Mouse (Mus musculus): ENCODE results near the gene Elavl3. TPM values are rescaled to one million over a fixed set of nuclear protein-coding genes. Genes with fewer than 3 reads are reported as not detected.

The Elavl3 gene
- polyA plus RNA-seq (2012; rRNA removed), result 0.62 and 0.64 TPM in 2 replicates

DNA sequence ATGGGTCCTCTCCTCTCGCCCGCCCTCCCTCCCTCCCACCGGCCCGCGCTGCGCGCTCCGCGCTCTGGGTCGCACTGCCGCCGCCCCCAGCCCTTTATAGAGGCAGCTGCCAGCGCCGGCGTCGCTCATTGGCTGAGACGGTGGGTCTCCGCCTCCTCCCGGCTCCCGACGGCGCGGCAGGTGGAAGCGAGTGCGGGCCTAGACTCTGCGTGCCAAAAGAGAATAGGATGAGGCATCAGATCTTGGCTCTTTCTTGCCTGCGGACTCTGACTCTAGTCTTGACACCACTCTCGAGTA lies at the start of gene Elavl3:
Gene Elavl3 (minus strand): TSS at position 66 of the 297 bp plus-strand sequence.
- Histone ChIP-seq H3K27me3 (replicated peaks; ENCODE audit: control insufficient read depth, insufficient read depth, low read length) (peaks cover 4% of the 10 kb centered on the region), H3K27ac (ENCODE audit: insufficient read depth, low read depth, low read length) (no peak within 1 kb of the TSS), H3K4me1 (ENCODE audit: control insufficient read depth, insufficient read depth, low read length) (no peaks in the 10 kb centered on the region; the same call in 1 of the 2 replicates), H3K36me3 (ENCODE audit: control insufficient read depth, insufficient read depth, low read length) (no peaks in the 10 kb centered on the region), H3K4me3 (ENCODE audit: insufficient read depth, low read depth, low read length) (0 out of 2 replicates have a peak within 1 kb of the TSS, but pooled peaks have one; percentile 7)
- WGBS, result 3% methylated on average over 27 of the region's 28 CpGs
- TF ChIP-seq CTCF (conservative IDR thresholded peaks at IDR 0.05; ENCODE audit: insufficient read depth, insufficient read length, low read depth, low read length) (no peak), POLR2A (IDR thresholded peaks at IDR 0.05; ENCODE audit: low read depth, low read length) (no peak)
- DNase-seq, result no peak

DNA sequence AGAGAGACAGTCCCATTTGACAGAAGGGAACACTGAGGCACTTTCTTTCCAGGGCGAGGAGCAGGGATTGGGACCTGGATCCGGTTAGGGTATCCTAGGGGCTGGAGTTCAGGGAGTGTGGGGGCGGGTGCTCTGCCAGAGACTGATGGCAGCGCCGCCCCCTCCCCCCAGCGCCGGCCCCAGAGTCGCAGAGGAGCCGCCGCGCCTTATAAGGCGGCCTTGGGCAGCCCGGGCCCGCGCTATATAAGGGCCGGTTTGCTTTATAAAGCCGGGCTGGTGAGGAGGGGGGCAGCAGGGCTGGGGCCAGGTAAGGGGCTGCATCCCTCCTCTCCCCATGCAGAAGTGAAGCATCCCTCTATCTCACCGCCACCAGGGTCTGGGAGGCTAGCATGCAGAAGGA lies 48.1 kb upstream of the Elavl3 start:
- DNase-seq, result no peak
- Histone ChIP-seq H3K27ac (ENCODE audit: insufficient read depth, low read depth, low read length) (no peak overlapping the region), H3K4me3 (ENCODE audit: insufficient read depth, low read depth, low read length) (no peak overlapping the region), H3K27me3 (replicated peaks; ENCODE audit: control insufficient read depth, insufficient read depth, low read length) (0 out of 2 replicates have a peak, but pooled peaks cover 3% of the 10 kb centered on the region), H3K4me1 (ENCODE audit: control insufficient read depth, insufficient read depth, low read length) (no peaks in the 10 kb centered on the region; the same call in 1 of the 2 replicates), H3K36me3 (ENCODE audit: control insufficient read depth, insufficient read depth, low read length) (no peaks in the 10 kb centered on the region)
- 5% methylated on average over 18 of the region's 18 CpGs for WGBS
- TF ChIP-seq CTCF (conservative IDR thresholded peaks at IDR 0.05; ENCODE audit: insufficient read depth, insufficient read length, low read depth, low read length) (no peak), POLR2A (IDR thresholded peaks at IDR 0.05; ENCODE audit: low read depth, low read length) (no peak)

DNA sequence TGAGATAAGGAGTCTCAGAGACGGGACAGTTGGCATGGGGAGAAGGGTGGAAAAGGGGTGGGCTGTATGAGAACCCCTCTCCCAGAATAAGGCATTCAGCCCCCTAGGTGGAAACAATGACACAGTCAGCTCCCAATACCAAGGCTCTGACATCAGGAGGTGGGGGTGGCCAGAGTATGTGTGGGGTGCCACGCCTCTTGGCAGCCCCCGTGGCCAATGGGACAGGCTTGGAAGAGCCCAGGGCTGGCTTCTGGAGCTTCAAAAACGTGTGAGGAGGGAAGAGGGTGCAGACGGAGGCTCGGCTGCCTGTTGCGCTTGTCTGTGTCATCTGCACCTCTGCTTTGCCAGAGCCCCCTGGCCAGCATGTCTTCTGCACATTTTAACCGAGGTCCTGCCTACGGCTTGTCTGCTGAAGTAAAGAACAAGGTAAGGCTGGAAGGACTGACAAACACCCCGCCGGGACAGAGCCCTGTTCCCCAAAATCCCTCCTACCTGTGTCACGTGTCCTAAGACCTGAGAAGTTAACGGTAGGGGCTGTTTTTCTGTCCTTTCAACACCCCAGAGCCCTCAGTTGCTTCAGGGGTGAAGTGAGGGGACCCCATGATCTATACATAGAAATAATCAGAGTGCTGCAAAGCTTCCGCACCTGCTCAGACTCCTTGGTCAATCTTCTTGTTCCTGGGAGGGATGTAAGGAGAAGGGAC lies 47.3 kb upstream of the Elavl3 start, which contains the start of gene Cnn1:
Gene Cnn1 (plus strand): TSS at position 224 of the 704 bp plus-strand sequence.
- H3K4me1 ChIP-seq (ENCODE audit: control insufficient read depth, insufficient read depth, low read length), result no peaks in the 10 kb centered on the region; the same call in 1 of the 2 replicates
- H3K27me3 ChIP-seq (replicated peaks; ENCODE audit: control insufficient read depth, insufficient read depth, low read length), result 0 out of 2 replicates have a peak, but pooled peaks cover 3% of the 10 kb centered on the region
- no peak within 1 kb of the TSS for H3K4me3 ChIP-seq (ENCODE audit: insufficient read depth, low read depth, low read length)
- peak; percentile 6 for DNase-seq
- H3K27ac ChIP-seq (ENCODE audit: insufficient read depth, low read depth, low read length), result no peak within 1 kb of the TSS
- TF ChIP-seq CTCF (conservative IDR thresholded peaks at IDR 0.05; ENCODE audit: insufficient read depth, insufficient read length, low read depth, low read length), result no peak
- no peak for TF ChIP-seq POLR2A (IDR thresholded peaks at IDR 0.05; ENCODE audit: low read depth, low read length)
- H3K36me3 ChIP-seq (ENCODE audit: control insufficient read depth, insufficient read depth, low read length), result no peaks in the 10 kb centered on the region
- WGBS, result 10% methylated on average over 14 of the region's 14 CpGs

DNA sequence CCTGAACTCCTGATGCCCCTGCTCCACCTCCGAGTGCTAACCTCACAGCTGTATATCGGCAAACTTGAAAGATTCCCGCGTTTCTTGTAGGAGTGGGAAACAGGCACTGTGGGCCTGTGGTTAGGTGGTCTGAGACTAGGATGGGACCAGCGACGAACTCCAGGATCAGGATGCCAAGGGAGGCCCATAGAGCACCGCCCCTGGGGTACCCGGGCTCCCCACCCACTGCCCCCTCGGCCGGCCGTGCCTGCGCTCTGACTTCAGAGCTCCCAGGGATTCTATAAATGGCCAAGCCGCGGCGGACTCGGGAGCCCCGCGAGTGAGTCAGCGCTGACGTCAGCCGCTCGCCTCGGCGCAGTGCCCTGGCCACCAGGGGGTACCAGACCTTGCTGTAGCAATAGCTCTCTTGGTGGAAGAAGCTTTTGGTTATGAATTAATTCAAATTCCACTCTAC lies 44.1 kb upstream of the Elavl3 start:
- TF ChIP-seq POLR2A (IDR thresholded peaks at IDR 0.05; ENCODE audit: low read depth, low read length) (no peak), CTCF (conservative IDR thresholded peaks at IDR 0.05; ENCODE audit: insufficient read depth, insufficient read length, low read depth, low read length) (peak; percentile 76)
- H3K4me1 ChIP-seq (ENCODE audit: control insufficient read depth, insufficient read depth, low read length), result no peaks in the 10 kb centered on the region; the same call in 1 of the 2 replicates
- H3K27me3 ChIP-seq (replicated peaks; ENCODE audit: control insufficient read depth, insufficient read depth, low read length), result 0 out of 2 replicates have a peak, but pooled peaks cover 3% of the 10 kb centered on the region
- 1% methylated on average over 24 of the region's 24 CpGs for WGBS
- no peaks in the 10 kb centered on the region for H3K36me3 ChIP-seq (ENCODE audit: control insufficient read depth, insufficient read depth, low read length)
- H3K27ac ChIP-seq (ENCODE audit: insufficient read depth, low read depth, low read length), result no peak overlapping the region
- peak; percentile 85 for DNase-seq
- peak overlapping the region; percentile 18; the same call in 1 of the 2 replicates for H3K4me3 ChIP-seq (ENCODE audit: insufficient read depth, low read depth, low read length)

DNA sequence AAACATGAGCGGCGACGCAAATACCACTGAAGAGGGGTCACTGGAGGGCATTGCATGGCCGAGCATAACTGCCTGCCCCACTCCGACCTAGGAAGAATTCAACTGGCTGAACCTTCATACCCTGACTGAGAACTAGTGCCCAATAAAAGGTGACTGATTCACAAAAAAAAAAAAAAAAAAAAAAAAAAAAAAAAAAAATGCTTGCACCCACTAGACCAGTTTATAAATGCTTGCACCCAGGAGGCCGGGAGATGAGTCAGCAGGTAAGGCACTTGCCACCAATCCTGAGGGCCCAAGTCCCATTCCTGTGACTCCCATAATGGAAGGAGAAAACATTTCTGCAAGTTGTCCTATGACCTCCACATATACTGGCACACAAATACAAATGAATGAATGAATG lies 40.9 kb upstream of the Elavl3 start:
- no peaks in the 10 kb centered on the region; the same call in 1 of the 2 replicates for H3K4me1 ChIP-seq (ENCODE audit: control insufficient read depth, insufficient read depth, low read length)
- WGBS, result 35% methylated on average over 6 of the region's 6 CpGs
- no peak overlapping the region for H3K4me3 ChIP-seq (ENCODE audit: insufficient read depth, low read depth, low read length)
- no peak overlapping the region for H3K27ac ChIP-seq (ENCODE audit: insufficient read depth, low read depth, low read length)
- no peaks in the 10 kb centered on the region for H3K27me3 ChIP-seq (replicated peaks; ENCODE audit: control insufficient read depth, insufficient read depth, low read length)
- TF ChIP-seq POLR2A (IDR thresholded peaks at IDR 0.05; ENCODE audit: low read depth, low read length) (no peak), CTCF (conservative IDR thresholded peaks at IDR 0.05; ENCODE audit: insufficient read depth, insufficient read length, low read depth, low read length) (no peak)
- DNase-seq, result peak; percentile 14
- no peaks in the 10 kb centered on the region for H3K36me3 ChIP-seq (ENCODE audit: control insufficient read depth, insufficient read depth, low read length)

DNA sequence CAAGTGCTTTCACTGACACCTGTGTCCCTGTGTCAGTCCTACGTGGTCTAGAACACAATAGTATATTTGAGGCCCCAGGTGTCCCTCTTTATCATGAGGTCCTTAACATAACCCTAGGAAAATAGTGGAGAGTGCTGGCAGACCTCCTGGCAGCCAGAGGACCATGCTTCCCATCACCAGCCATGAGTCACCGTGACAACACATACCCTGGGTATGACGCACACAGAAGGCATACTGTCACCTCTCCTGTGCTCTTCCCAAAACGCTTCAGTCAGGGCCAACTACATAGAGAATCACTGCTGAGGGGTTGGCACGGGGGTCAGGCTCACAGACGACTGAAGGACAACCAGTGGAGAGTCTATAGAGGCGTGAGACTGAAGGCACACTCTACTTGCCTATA lies 38.2 kb upstream of the Elavl3 start:
- H3K27ac ChIP-seq (ENCODE audit: insufficient read depth, low read depth, low read length), result no peak overlapping the region
- 87% methylated on average over 7 of the region's 7 CpGs for WGBS
- TF ChIP-seq POLR2A (IDR thresholded peaks at IDR 0.05; ENCODE audit: low read depth, low read length), result no peak
- TF ChIP-seq CTCF (conservative IDR thresholded peaks at IDR 0.05; ENCODE audit: insufficient read depth, insufficient read length, low read depth, low read length), result no peak
- DNase-seq, result no peak
- H3K36me3 ChIP-seq (ENCODE audit: control insufficient read depth, insufficient read depth, low read length), result no peaks in the 10 kb centered on the region
- peaks cover 5% of the 10 kb centered on the region; the same call in 1 of the 2 replicates for H3K4me1 ChIP-seq (ENCODE audit: control insufficient read depth, insufficient read depth, low read length)
- H3K27me3 ChIP-seq (replicated peaks; ENCODE audit: control insufficient read depth, insufficient read depth, low read length), result no peaks in the 10 kb centered on the region
- no peak overlapping the region for H3K4me3 ChIP-seq (ENCODE audit: insufficient read depth, low read depth, low read length)

DNA sequence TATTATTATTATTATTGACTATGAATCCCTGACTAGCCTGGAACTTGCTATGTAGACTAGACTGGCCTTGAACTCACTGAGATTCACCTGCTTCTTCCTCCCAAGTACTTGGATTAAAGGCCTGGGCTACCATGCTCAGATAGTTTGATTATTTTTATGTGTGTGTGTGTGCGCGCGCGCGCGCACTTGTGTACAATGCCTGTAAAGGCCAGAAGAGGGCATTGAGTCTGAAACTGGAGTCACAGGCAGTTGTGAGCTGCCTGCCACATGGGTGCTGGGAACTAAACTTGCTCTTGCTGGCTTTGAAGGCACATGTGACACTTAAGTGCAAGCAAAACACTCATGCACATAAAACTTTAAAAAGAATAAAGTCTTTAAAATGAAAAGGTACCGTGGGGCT lies 37.5 kb upstream of the Elavl3 start:
- Histone ChIP-seq H3K27ac (ENCODE audit: insufficient read depth, low read depth, low read length) (no peak overlapping the region), H3K4me3 (ENCODE audit: insufficient read depth, low read depth, low read length) (no peak overlapping the region), H3K27me3 (replicated peaks; ENCODE audit: control insufficient read depth, insufficient read depth, low read length) (no peaks in the 10 kb centered on the region), H3K36me3 (ENCODE audit: control insufficient read depth, insufficient read depth, low read length) (no peaks in the 10 kb centered on the region), H3K4me1 (ENCODE audit: control insufficient read depth, insufficient read depth, low read length) (peaks cover 5% of the 10 kb centered on the region; the same call in 1 of the 2 replicates)
- 96% methylated on average over 7 of the region's 7 CpGs for WGBS
- TF ChIP-seq CTCF (conservative IDR thresholded peaks at IDR 0.05; ENCODE audit: insufficient read depth, insufficient read length, low read depth, low read length) (no peak), POLR2A (IDR thresholded peaks at IDR 0.05; ENCODE audit: low read depth, low read length) (no peak)
- no peak for DNase-seq

All from kidney, adult 2 months (tissue).